Mouse (Mus musculus) MEL (cell line): ENCODE measurements at regions not wholly inside any gene's neighbourhood (a gene's known extent, or its start where the extent isn't known, plus 50 kb on each side); places are given as distances from the start of the nearest gene placed in this dataset.

Experiments
- CTCF ChIP-seq, 3 experiments: IDR thresholded peaks in 2 of 3; conservative IDR thresholded peaks in 1 of 3; 2 replicates each; pipeline ENCODE4 v1.5.1; 2011 to 2012; ENCODE audit warnings: low read length in 3 of 3, low read depth in 2 of 3, mild to moderate bottlenecking in 2 of 3, improper control_type of control experiment in 1 of 3, inconsistent platforms in 1 of 3, mixed read lengths in 1 of 3, moderate library complexity in 1 of 3; ENCODE audit not compliant: control insufficient read depth in 1 of 3, insufficient read depth in 1 of 3, poor library complexity in 1 of 3, severe bottlenecking in 1 of 3
- E2F4 ChIP-seq: IDR thresholded peaks from 2 replicates; pipeline ENCODE4 v1.6.1; 2011; ENCODE audit warnings: low read depth, low read length, improper control_type of control experiment, borderline replicate concordance
- EP300 ChIP-seq, 2 experiments: IDR thresholded peaks; 2 replicates each; pipeline ENCODE4 v1.6.1; 2011; ENCODE audit warnings: improper control_type of control experiment in 2 of 2, low read length in 2 of 2, low read depth in 1 of 2, mild to moderate bottlenecking in 1 of 2
- USF2 ChIP-seq, 2 experiments: IDR thresholded peaks; 2 replicates each; pipeline ENCODE4 v1.6.1; 2011 to 2012; ENCODE audit warnings: improper control_type of control experiment in 2 of 2, low read length in 2 of 2, borderline replicate concordance in 1 of 2, inconsistent platforms in 1 of 2, low read depth in 1 of 2, mild to moderate bottlenecking in 1 of 2; ENCODE audit not compliant: insufficient read depth in 1 of 2

GRCm38 (mm10) chr11:117586857-117587425 is 67.1 kb upstream of the Tnrc6c start:
- TF ChIP-seq EP300 (IDR thresholded peaks at IDR 0.05; ENCODE audit: low read depth in 1 of 2, low read length in 2 of 2), result no peak
- TF ChIP-seq E2F4, result no peak
- TF ChIP-seq CTCF (IDR thresholded peaks at IDR 0.05 in 2 of 3, conservative IDR thresholded peaks at IDR 0.05 in 1 of 3; ENCODE audit: control insufficient read depth in 1 of 3, insufficient read depth in 1 of 3, low read depth in 2 of 3, low read length in 3 of 3, poor library complexity in 1 of 3, severe bottlenecking in 1 of 3), result no peak
- TF ChIP-seq USF2 (IDR thresholded peaks at IDR 0.05; ENCODE audit: borderline replicate concordance in 1 of 2, insufficient read depth in 1 of 2, low read depth in 1 of 2, low read length in 2 of 2), result no peak
